Mouse (Mus musculus): Measurements from ENCODE around the gene Sf3b1.

DNA sequence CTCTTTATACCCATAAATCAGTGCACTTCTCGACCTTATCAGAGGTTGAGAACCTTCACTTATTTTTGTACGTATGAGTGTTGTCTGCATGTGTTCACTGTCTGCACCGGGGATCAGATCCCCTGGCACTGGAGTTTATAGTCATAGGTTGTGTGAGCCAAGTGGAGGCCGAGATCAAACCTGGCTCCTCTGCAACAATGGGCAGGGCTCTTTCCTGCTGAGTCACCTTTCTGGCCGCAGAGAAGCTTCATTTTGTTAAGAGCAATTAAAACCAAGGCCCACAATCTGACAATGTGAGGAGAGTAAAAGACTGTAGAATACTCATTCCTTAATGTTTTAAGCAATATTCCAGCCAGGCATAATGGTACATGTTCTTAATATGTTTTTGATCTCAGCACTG, 33.7 kb downstream of the Sf3b1 start:
- TF ChIP-seq ZC3H11A (IDR thresholded peaks at IDR 0.05; ENCODE audit: borderline replicate concordance, low read depth, low read length): no peak
- TF ChIP-seq HCFC1 (IDR thresholded peaks at IDR 0.05; ENCODE audit: borderline replicate concordance, insufficient read depth, low read length): no peak

All from ES-E14 (cell line).